Mouse (Mus musculus): Measurements from ENCODE around the gene AI182371. TPM values are rescaled to one million over a fixed set of nuclear protein-coding genes. Genes with fewer than 3 reads are reported as not detected.

The AI182371 gene
- polyA plus RNA-seq, 1 experiment, result 0.22 TPM

DNA sequence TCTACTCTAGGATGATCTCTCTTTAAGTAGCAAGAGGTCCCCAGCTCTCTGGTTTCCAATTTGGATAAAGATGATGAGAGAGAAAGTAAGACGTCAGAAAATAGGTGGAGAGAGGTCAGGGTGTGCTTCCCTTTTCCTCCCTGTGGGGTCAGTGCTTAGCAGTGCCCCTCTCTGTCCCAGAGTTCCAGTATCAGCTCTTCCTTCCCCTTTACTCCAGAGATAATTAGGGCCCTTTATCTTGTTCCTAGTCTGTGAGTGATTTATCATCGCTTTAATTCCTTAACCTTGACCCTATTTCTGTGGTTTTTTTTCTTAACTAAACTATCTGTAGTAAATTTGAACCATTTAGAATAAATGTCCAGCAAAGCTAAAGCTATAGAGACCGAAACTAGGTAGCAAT lies 3.5 kb upstream of the AI182371 start:
- Histone ChIP-seq H3K27me3 (ENCODE audit: control insufficient read depth, insufficient read depth, low read length) (no peaks in the 10 kb centered on the region), H3K4me1 (ENCODE audit: control insufficient read depth, insufficient read depth, insufficient read length, low read length) (no peaks in the 10 kb centered on the region), H3K36me3 (ENCODE audit: control insufficient read depth, insufficient read depth, low read length) (no peaks in the 10 kb centered on the region), H3K4me3 (ENCODE audit: low read depth, low read length) (no peak overlapping the region), H3K27ac (ENCODE audit: insufficient read depth, low read depth, low read length) (no peak overlapping the region)
- TF ChIP-seq POLR2A (IDR thresholded peaks at IDR 0.05; ENCODE audit: low read depth, low read length), result no peak
- TF ChIP-seq CTCF (IDR thresholded peaks at IDR 0.05; ENCODE audit: extremely low read depth, insufficient read length, insufficient replicate concordance, low read depth, low read length), result no peak
- 59% methylated on average over 3 of the region's 3 CpGs for WGBS

DNA sequence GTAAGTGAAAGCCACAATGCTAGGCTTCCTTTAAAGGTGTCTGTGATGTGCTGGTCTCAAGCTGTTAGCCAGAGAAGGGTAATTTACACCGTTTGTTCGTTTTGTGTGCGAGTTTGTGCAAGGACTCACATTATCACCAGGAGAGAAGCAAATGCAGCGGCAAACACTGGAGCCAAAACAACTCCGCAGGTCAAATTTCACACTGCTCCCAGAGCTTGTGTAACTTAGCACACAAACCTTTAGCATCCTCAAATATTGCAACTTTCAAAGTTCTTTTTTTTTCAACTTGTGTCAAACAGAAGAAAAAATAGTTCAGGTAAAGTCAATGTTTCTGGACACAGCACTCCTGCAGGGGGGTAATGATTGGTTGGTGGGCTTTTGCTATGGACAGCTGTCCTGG lies 2.2 kb upstream of the AI182371 start:
- no peak for TF ChIP-seq CTCF (IDR thresholded peaks at IDR 0.05; ENCODE audit: extremely low read depth, insufficient read length, insufficient replicate concordance, low read depth, low read length)
- TF ChIP-seq POLR2A (IDR thresholded peaks at IDR 0.05; ENCODE audit: low read depth, low read length), result no peak
- H3K27ac ChIP-seq (ENCODE audit: insufficient read depth, low read depth, low read length), result no peak overlapping the region
- no peaks in the 10 kb centered on the region for H3K36me3 ChIP-seq (ENCODE audit: control insufficient read depth, insufficient read depth, low read length)
- H3K27me3 ChIP-seq (ENCODE audit: control insufficient read depth, insufficient read depth, low read length), result no peaks in the 10 kb centered on the region
- WGBS, result 73% methylated on average over 5 of the region's 5 CpGs
- H3K4me1 ChIP-seq (ENCODE audit: control insufficient read depth, insufficient read depth, insufficient read length, low read length), result no peaks in the 10 kb centered on the region
- H3K4me3 ChIP-seq (ENCODE audit: low read depth, low read length), result no peak overlapping the region

DNA sequence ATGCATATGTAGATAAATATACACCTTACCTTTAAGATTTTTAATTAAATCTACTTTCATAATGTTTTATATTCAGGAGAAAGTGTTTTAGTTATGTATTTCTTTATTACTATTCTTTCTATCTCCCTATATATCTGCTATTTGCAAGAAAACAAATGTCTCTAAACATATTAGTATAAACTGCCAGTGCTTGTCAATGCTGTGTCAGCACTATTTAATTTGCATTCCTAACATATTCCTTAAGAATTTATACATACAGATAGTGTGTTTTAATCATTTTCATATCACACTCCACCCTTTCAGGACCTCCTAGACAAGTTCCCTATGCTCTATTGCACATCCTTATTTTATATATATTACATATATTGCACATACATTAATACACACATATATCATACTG lies 1.4 kb upstream of the AI182371 start:
- Histone ChIP-seq H3K4me3 (ENCODE audit: low read depth, low read length) (no peak overlapping the region), H3K36me3 (ENCODE audit: control insufficient read depth, insufficient read depth, low read length) (no peaks in the 10 kb centered on the region), H3K27ac (ENCODE audit: insufficient read depth, low read depth, low read length) (no peak overlapping the region), H3K27me3 (ENCODE audit: control insufficient read depth, insufficient read depth, low read length) (no peaks in the 10 kb centered on the region), H3K4me1 (ENCODE audit: control insufficient read depth, insufficient read depth, insufficient read length, low read length) (no peaks in the 10 kb centered on the region)
- TF ChIP-seq POLR2A (IDR thresholded peaks at IDR 0.05; ENCODE audit: low read depth, low read length), result no peak
- no peak for TF ChIP-seq CTCF (IDR thresholded peaks at IDR 0.05; ENCODE audit: extremely low read depth, insufficient read length, insufficient replicate concordance, low read depth, low read length)

DNA sequence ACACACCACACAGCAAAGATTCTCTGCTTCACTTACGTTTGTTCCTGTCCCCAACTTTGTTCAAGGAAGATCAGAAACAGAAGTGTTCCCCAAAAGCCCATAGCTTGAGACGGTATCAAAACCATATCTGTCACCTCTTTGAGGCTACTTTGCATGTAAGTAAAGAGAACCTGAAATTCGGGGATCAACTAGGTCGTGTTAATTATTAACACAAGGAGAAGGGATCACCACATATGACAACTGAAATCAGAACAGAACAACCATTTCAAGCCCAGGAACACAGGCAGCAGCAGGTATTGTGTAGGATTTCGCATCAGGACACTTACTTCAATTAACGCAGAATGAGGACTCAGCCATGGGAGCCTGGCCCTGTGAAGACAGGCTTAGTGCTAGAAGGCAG lies 814 bp downstream of the AI182371 start:
- no peak overlapping the region for H3K4me3 ChIP-seq (ENCODE audit: low read depth, low read length)
- WGBS, result 54% methylated on average over 6 of the region's 6 CpGs
- TF ChIP-seq POLR2A (IDR thresholded peaks at IDR 0.05; ENCODE audit: low read depth, low read length) (no peak), CTCF (IDR thresholded peaks at IDR 0.05; ENCODE audit: extremely low read depth, insufficient read length, insufficient replicate concordance, low read depth, low read length) (no peak)
- H3K36me3 ChIP-seq (ENCODE audit: control insufficient read depth, insufficient read depth, low read length), result no peaks in the 10 kb centered on the region
- H3K4me1 ChIP-seq (ENCODE audit: control insufficient read depth, insufficient read depth, insufficient read length, low read length), result no peaks in the 10 kb centered on the region
- no peaks in the 10 kb centered on the region for H3K27me3 ChIP-seq (ENCODE audit: control insufficient read depth, insufficient read depth, low read length)
- H3K27ac ChIP-seq (ENCODE audit: insufficient read depth, low read depth, low read length), result no peak overlapping the region

DNA sequence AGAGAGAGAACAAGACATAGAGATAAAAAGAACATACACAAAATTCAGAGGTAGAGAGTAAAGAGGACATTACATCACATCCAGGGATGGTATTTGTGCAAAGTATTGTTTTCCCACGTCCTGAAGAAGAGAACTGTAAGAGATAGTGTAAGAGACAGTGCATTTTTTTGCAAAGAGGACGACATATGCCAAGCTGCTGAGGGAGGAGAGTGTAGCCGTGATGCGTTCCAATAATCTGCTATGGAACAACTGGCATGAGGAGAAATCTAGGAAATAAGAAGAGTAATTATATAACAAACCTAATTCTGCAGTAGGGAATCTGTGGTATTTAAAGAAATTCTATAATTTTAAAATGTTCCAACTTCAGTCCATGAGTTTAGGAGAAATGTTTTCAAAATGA lies 13.9 kb downstream of the AI182371 start:
- 83% methylated on average over 4 of the region's 4 CpGs for WGBS
- TF ChIP-seq POLR2A (IDR thresholded peaks at IDR 0.05; ENCODE audit: low read depth, low read length) (no peak), CTCF (IDR thresholded peaks at IDR 0.05; ENCODE audit: extremely low read depth, insufficient read length, insufficient replicate concordance, low read depth, low read length) (no peak)
- no peaks in the 10 kb centered on the region for H3K4me1 ChIP-seq (ENCODE audit: control insufficient read depth, insufficient read depth, insufficient read length, low read length)
- no peaks in the 10 kb centered on the region for H3K36me3 ChIP-seq (ENCODE audit: control insufficient read depth, insufficient read depth, low read length)
- H3K27ac ChIP-seq (ENCODE audit: insufficient read depth, low read depth, low read length), result no peak overlapping the region
- H3K4me3 ChIP-seq (ENCODE audit: low read depth, low read length), result no peak overlapping the region
- H3K27me3 ChIP-seq (ENCODE audit: control insufficient read depth, insufficient read depth, low read length), result no peaks in the 10 kb centered on the region

DNA sequence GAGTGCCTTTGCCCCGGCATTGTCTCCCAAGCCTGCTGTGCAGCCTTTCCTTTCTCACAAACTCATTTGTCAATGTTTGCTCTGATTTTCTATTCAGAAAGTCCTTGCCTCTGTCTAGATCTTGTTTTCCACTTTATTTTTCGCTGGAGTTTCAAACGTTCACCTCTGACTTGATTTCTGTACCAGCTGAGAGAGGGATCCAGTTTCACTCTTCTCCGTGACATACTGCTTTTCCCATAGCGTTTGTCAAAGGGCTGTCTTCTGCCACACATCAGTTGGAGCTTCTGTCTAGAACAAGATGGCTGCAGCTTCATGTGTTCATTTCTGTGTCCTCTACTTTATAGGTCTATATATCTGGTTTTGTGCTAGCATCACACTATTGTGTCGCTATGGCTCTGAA lies 22.2 kb downstream of the AI182371 start:
- H3K27me3 ChIP-seq (ENCODE audit: control insufficient read depth, insufficient read depth, low read length), result no peaks in the 10 kb centered on the region
- no peak overlapping the region for H3K4me3 ChIP-seq (ENCODE audit: low read depth, low read length)
- peaks cover 3% of the 10 kb centered on the region; the same call in 1 of the 2 replicates for H3K4me1 ChIP-seq (ENCODE audit: control insufficient read depth, insufficient read depth, insufficient read length, low read length)
- H3K27ac ChIP-seq (ENCODE audit: insufficient read depth, low read depth, low read length), result no peak overlapping the region
- TF ChIP-seq CTCF (IDR thresholded peaks at IDR 0.05; ENCODE audit: extremely low read depth, insufficient read length, insufficient replicate concordance, low read depth, low read length) (no peak), POLR2A (IDR thresholded peaks at IDR 0.05; ENCODE audit: low read depth, low read length) (no peak)
- 74% methylated on average over 6 of the region's 6 CpGs for WGBS
- no peaks in the 10 kb centered on the region for H3K36me3 ChIP-seq (ENCODE audit: control insufficient read depth, insufficient read depth, low read length)

DNA sequence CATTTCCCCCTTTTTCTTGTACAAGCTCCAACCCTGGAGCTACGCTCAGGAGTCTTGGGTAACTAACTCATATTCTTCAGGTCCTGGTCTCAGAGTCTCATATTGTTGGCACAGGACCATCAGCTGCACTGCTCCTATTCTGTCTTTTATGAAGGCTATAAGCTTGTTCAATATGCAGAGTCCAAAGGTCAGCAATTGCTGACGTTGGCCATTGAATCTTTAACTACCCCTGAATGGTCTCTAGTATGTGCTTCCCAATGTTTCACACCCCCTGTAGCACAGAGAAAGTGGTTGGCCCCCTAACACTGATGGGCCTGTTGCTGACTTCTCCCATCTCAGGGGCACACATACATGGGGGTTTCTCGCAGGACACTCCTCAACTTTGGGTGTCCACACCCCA lies 27.0 kb downstream of the AI182371 start:
- Histone ChIP-seq H3K27ac (ENCODE audit: insufficient read depth, low read depth, low read length) (no peak overlapping the region), H3K4me1 (ENCODE audit: control insufficient read depth, insufficient read depth, insufficient read length, low read length) (peaks cover 3% of the 10 kb centered on the region; the same call in 1 of the 2 replicates), H3K4me3 (ENCODE audit: low read depth, low read length) (no peak overlapping the region), H3K36me3 (ENCODE audit: control insufficient read depth, insufficient read depth, low read length) (no peaks in the 10 kb centered on the region), H3K27me3 (ENCODE audit: control insufficient read depth, insufficient read depth, low read length) (no peaks in the 10 kb centered on the region)
- no peak for TF ChIP-seq POLR2A (IDR thresholded peaks at IDR 0.05; ENCODE audit: low read depth, low read length)
- no peak for TF ChIP-seq CTCF (IDR thresholded peaks at IDR 0.05; ENCODE audit: extremely low read depth, insufficient read length, insufficient replicate concordance, low read depth, low read length)
- 34% methylated on average over 3 of the region's 3 CpGs for WGBS

DNA sequence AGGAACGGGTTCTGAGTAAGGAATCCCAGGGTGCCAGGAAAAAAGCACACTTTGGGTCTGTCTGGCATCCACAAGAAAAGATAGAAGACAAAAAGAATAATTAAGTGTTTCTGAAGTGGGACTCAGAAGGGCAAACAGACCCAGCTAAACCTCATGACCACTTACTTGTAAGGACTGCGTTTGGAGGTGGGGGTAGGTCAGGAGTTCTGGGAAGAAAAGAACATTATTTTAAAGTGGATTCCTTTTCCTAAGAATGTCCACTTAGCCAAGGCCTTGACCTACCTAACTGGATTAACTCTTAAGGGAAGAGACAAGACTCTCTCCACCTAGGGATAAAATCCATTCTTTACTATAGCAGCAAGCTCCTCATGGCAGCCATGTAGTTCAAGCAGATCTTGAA lies 28.8 kb downstream of the AI182371 start:
- Histone ChIP-seq H3K27me3 (ENCODE audit: control insufficient read depth, insufficient read depth, low read length) (no peaks in the 10 kb centered on the region), H3K36me3 (ENCODE audit: control insufficient read depth, insufficient read depth, low read length) (no peaks in the 10 kb centered on the region), H3K4me1 (ENCODE audit: control insufficient read depth, insufficient read depth, insufficient read length, low read length) (peaks cover 3% of the 10 kb centered on the region; the same call in 1 of the 2 replicates), H3K4me3 (ENCODE audit: low read depth, low read length) (no peak overlapping the region), H3K27ac (ENCODE audit: insufficient read depth, low read depth, low read length) (no peak overlapping the region)
- 82% methylated on average over 2 of the region's 2 CpGs for WGBS
- TF ChIP-seq CTCF (IDR thresholded peaks at IDR 0.05; ENCODE audit: extremely low read depth, insufficient read length, insufficient replicate concordance, low read depth, low read length), result no peak

Data from small intestine, adult 2 months (tissue).